Mouse (Mus musculus) thymus, adult 2 months (tissue): ENCODE results near the gene Mfap5. TPM values are rescaled to one million over a fixed set of nuclear protein-coding genes. Genes with fewer than 3 reads are reported as not detected.

ENCODE experiments used
- DNase-seq: peaks from one replicate; pipeline ENCODE4 v3.0.0; 2021
- H3K27ac ChIP-seq: fragments of 200-500 bp; 2 replicates; pipeline ENCODE4 v1.5.1; 2012; ENCODE audit warnings: low read length, control low read depth; ENCODE audit not compliant: control insufficient read depth, insufficient read depth
- H3K27me3 ChIP-seq: fragments of 200-500 bp; 2 replicates; pipeline ENCODE4 v1.6.1; 2012; ENCODE audit warnings: mild to moderate bottlenecking, low read length, moderate library complexity, mixed read lengths; ENCODE audit not compliant: control insufficient read depth, insufficient read depth
- H3K36me3 ChIP-seq: fragments of 200-500 bp; 2 replicates; pipeline ENCODE4 v1.6.1; 2012; ENCODE audit warnings: mild to moderate bottlenecking, low read length, moderate library complexity; ENCODE audit not compliant: control insufficient read depth, insufficient read depth
- H3K4me1 ChIP-seq: fragments of 200-500 bp; replicated peaks from 2 replicates; pipeline ENCODE4 v1.6.1; 2012; ENCODE audit warnings: low read length; ENCODE audit not compliant: control insufficient read depth, insufficient read depth
- H3K4me3 ChIP-seq: fragments of 200-500 bp; 2 replicates; pipeline ENCODE4 v1.5.1; 2012; ENCODE audit warnings: mild to moderate bottlenecking, low read length, control low read depth, moderate library complexity; ENCODE audit not compliant: control insufficient read depth, insufficient read depth
- CTCF ChIP-seq: fragments of 200-500 bp; IDR thresholded peaks from 2 replicates; pipeline ENCODE4 v1.5.1; 2012; ENCODE audit warnings: mild to moderate bottlenecking, control low read depth, low read length, moderate library complexity, borderline replicate concordance; ENCODE audit not compliant: control insufficient read depth, poor library complexity, insufficient read depth; ENCODE audit errors: extremely low read depth
- POLR2A ChIP-seq: fragments of 200-500 bp; IDR thresholded peaks from 2 replicates; pipeline ENCODE4 v1.6.1; 2012; ENCODE audit warnings: mild to moderate bottlenecking, low read length, control low read depth, moderate library complexity; ENCODE audit not compliant: control insufficient read depth, poor library complexity, insufficient read depth; ENCODE audit errors: extremely low read depth
- WGBS: fragments of 180-500 bp; shearing (Covaris S2); methylation state at CpG from one replicate; pipeline ENCODE4 v1.1.7; 2018; 5-methylcytosine and 5-hydroxymethylcytosine counted together
- polyA plus RNA-seq: library from polyadenylated mRNA; depleted of rRNA; stranded (reverse); fragments of >200 nt; gene quantifications from 2 replicates; pipeline ENCODE4 v1.2.3, GENCODE M21; 2012

Mfap5 gene
- polyA plus RNA-seq, 1 experiment, result 26.2 TPM

DNA sequence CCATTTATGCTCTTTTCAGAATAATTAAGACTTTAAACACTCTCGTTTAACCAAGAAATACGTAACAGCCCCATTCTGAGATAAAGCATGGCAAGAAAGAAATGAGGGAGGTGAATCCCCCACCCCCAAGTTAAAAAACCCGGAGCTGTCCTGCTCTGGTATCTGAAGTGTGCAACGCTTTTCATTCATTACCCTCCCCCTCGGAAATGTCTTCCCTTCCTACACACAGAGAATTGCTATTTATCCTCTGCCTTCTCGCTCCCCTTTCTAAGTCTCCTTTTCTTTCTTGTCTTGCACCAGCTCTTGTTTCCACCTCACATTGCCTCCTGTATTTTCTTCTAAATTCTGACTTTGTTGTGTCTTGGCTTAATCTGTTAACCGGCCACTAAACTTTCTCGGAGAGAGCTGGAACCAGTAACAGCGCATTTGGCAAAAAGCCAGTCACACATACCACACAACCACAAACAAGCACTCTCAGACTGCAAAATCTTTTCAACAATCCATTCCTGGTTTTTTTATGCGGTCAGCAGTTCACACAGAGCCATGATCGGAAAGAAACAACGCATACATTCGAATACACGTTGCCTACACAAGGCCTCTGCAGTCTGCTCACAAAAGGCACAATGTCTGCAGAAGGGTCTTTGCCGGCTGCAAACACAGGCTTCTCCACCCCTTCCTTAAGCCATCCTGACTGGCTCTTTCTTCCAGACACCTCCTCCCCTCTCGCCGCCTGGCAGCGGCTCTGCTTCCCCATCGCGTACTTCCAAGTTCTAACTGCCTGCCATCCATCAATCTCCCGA is 10.4 kb upstream of the Mfap5 start:
- no peak overlapping the region for H3K4me3 ChIP-seq
- TF ChIP-seq CTCF, result no peak
- no peak for TF ChIP-seq POLR2A
- 13% methylated on average over 21 of the region's 21 CpGs for WGBS
- peaks cover 30% of the 10 kb centered on the region for H3K27me3 ChIP-seq
- no peak for DNase-seq
- H3K4me1 ChIP-seq, result peaks cover 3% of the 10 kb centered on the region
- no peaks in the 10 kb centered on the region for H3K36me3 ChIP-seq
- no peak overlapping the region for H3K27ac ChIP-seq

GRCm38 (mm10) chr6:122496501-122496900 is 9.1 kb upstream of the Mfap5 start:
- WGBS, result 32% methylated on average over 5 of the region's 5 CpGs
- Histone ChIP-seq H3K36me3 (no peaks in the 10 kb centered on the region), H3K27me3 (peaks cover 25% of the 10 kb centered on the region), H3K27ac (no peak overlapping the region), H3K4me1 (peaks cover 3% of the 10 kb centered on the region), H3K4me3 (no peak overlapping the region)
- no peak for TF ChIP-seq POLR2A
- no peak for TF ChIP-seq CTCF
- no peak for DNase-seq

DNA sequence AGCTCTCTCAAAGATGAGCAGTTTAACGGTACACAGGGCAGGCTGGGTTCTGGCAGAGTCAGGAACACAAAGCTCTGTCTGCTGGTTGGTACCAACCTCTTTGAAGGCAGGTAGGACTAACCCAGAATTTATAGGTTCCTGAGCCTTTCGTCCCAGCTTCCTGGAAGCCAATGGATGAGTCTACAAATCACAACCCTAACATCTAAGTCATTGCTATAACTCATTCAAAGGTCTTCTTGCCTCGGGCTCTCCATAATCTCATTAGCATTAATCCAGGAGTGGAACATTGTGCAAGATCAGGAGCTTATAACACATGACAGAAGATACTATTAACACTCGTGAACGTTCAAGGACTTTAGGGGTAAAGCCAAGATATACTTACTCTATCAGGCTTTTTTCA is 7.0 kb upstream of the Mfap5 start, which contains the start of gene Rimklb:
Gene Rimklb, minus strand, starts transcription at position 101 of the 400 bp plus-strand sequence.
- H3K4me1 ChIP-seq, result no peaks in the 10 kb centered on the region
- no peaks in the 10 kb centered on the region for H3K36me3 ChIP-seq
- peaks cover 11% of the 10 kb centered on the region for H3K27me3 ChIP-seq
- no peak for TF ChIP-seq POLR2A
- 79% methylated on average over 5 of the region's 5 CpGs for WGBS
- no peak within 1 kb of the TSS for H3K4me3 ChIP-seq
- DNase-seq, result no peak
- no peak within 1 kb of the TSS for H3K27ac ChIP-seq

DNA sequence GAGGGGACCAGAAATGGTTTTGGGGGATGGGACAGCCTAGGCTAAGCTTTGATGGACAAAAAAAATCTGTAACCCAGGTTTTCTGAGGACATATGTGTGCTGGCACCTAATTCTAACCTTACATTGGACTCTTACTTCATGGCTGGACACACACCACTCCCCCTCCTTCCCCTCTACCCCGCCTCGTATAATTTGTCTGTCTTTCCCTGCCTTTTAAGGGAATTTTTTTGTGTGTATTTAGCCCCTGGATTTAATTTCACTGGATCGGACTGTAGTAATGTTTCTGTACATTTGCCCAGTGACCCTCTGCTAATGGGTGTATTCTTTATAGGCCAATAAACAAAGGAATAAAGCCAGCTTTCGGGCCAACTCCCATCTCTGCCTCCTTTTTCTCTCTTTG is 604 bp upstream of the Mfap5 start:
- DNase-seq, result no peak
- H3K36me3 ChIP-seq, result no peaks in the 10 kb centered on the region
- H3K27me3 ChIP-seq, result no peaks in the 10 kb centered on the region
- no peak for TF ChIP-seq POLR2A
- no peak for TF ChIP-seq CTCF
- no peak overlapping the region for H3K27ac ChIP-seq
- no peak overlapping the region for H3K4me3 ChIP-seq
- 82% methylated on average over 4 of the region's 4 CpGs for WGBS
- no peaks in the 10 kb centered on the region for H3K4me1 ChIP-seq

DNA sequence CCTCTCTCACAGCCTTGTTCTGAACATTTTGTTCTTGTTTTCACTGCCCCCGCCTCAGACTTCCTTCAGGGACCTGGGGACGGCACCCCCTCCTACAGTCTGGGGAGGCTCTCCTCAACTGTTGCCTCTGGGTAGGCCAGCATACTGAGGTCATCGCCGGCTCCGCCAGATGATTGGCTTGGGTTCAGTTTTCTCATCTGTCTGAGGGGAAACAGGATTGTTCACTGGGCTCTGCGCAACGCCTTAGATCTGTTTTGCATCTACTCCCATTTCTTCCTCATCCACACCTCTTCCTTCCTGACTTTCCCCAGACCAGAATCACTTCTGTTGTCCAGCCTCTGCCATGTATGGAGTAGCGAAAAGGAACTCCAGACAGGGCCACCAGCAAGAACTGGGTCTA is 2.8 kb downstream of the Mfap5 start:
- no peak overlapping the region for H3K4me3 ChIP-seq
- H3K4me1 ChIP-seq, result no peaks in the 10 kb centered on the region
- H3K36me3 ChIP-seq, result no peaks in the 10 kb centered on the region
- 59% methylated on average over 8 of the region's 8 CpGs for WGBS
- TF ChIP-seq CTCF (no peak), POLR2A (no peak)
- no peak overlapping the region for H3K27ac ChIP-seq
- DNase-seq, result no peak
- H3K27me3 ChIP-seq, result no peaks in the 10 kb centered on the region

DNA sequence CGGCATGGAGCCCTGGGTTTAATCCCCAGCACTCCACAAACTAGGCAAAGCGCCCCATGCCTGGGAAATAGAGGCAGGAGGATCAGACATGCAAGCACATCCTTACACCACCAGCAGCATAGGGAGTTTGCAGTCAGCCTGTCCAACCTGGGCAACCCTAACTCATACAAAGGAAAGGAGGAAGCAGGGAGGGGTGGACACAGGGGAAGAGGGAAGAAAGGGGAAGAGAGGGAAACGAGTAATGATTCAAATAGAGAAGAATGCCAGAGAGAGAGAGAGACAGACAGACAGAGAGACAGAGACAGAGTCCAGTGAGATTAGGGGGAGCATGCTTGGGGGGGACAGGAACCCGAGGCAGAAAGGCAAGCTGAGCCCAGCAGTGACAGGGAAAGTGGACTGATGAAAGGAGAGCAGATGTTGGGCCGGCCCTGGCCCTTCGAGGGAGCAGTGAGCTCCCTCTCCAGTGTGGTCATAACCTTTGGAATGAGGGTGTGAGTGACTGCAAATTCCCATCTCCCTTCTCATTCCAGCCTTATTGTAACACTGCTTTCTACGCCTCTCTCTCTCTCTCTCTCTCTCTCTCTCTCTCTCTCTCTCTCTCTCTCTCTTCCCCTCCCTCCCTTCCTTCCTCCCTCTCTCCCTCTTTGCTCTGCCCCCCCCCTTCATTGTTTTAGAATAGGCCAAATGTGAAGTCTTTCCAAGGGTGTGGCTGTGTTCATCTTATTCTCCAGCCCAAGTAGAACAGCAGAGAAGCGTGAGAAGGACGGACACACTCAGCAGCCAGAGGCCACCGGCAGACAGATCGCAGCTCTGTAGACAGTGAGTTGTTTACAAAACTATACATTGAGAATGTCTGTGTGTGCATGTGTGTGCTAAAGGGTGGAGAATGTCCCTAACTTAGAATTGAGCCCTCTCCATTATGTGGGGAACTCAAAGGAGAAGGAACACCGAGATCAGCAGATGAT is 7.6 kb downstream of the Mfap5 start:
- Histone ChIP-seq H3K36me3 (no peaks in the 10 kb centered on the region), H3K4me3 (no peak overlapping the region), H3K27ac (no peak overlapping the region), H3K4me1 (no peaks in the 10 kb centered on the region), H3K27me3 (no peaks in the 10 kb centered on the region)
- DNase-seq, result no peak
- no peak for TF ChIP-seq POLR2A
- no peak for TF ChIP-seq CTCF
- WGBS, result 76% methylated on average over 12 of the region's 12 CpGs
